Mouse (Mus musculus): ENCODE measurements around the gene Rps24. TPM values are rescaled to one million over a fixed set of nuclear protein-coding genes. Genes with fewer than 3 reads are reported as not detected.
A peak's percentile ranks its signal among the peaks of the same experiment; 100 is the strongest.

Gene Rps24
- total RNA-seq, 1 experiment = 2,661 TPM

DNA sequence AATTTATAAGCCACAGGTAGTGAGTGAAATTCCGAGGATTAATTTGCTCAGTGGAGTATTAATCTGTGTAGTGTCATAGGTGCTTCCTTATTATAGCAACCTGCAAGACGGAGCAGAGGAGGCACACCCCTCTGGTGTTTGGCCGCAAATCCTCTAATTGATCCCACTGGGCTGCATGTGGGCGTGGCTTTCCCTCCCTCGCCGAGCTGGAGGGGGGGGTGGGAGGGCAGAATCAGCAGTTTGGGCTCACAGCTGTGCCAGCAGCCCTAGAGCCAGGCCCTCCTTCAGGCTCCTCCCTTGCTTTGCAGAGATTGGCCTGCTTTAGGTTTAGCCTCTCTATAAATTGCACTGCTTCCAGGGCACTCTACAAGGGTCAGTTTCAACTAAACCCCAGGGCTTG lies 43.3 kb downstream of the Rps24 start:
- Histone ChIP-seq H3K4me1 (ENCODE audit: control insufficient read depth in 2 of 2, insufficient read depth in 2 of 2, low read length in 2 of 2, poor library complexity in 1 of 2) (0 out of 4 replicates have a peak, but pooled peaks cover 0 to 2% of the 10 kb centered on the region in 2 experiments), H3K27ac (ENCODE audit: insufficient read depth, low read depth, low read length, poor library complexity, severe bottlenecking) (no peak overlapping the region), H3K36me3 (ENCODE audit: control insufficient read depth, insufficient read depth, low read length, poor library complexity, severe bottlenecking) (no peaks in the 10 kb centered on the region), H3K9ac (ENCODE audit: insufficient read depth, low read depth, low read length, poor library complexity, severe bottlenecking) (no peak overlapping the region), H3K9me3 (ENCODE audit: control insufficient read depth, insufficient read depth, low read depth, low read length) (no peaks in the 10 kb centered on the region), H3K4me3 (ENCODE audit: insufficient read depth in 1 of 2, low read depth in 1 of 2, low read length in 2 of 2, poor library complexity in 1 of 2, severe bottlenecking in 1 of 2) (no peak overlapping the region)
- DNase-seq (ENCODE audit: low read depth, low spot score) = peak; percentile 26
- in situ Hi-C loops (cut with MboI; ENCODE audit: low sequenced_read_pairs in 2 of 2, unreplicated experiment in 2 of 2) = loop anchor here in 1 of 2 experiments (25.0 kb wide), 1 partner anchor 757 kb away; no protein-coding TSS in a partner anchor
- TF ChIP-seq CHD2 (IDR thresholded peaks at IDR 0.05; ENCODE audit: low read depth, low read length) = no peak
- TF ChIP-seq ZNF384 (IDR thresholded peaks at IDR 0.05; ENCODE audit: low read depth, low read length) = no peak
- TF ChIP-seq MAFK (IDR thresholded peaks at IDR 0.05; ENCODE audit: insufficient read depth, low read depth, low read length) = no peak
- no peak for TF ChIP-seq ZC3H11A (IDR thresholded peaks at IDR 0.05; ENCODE audit: borderline replicate concordance, low read depth, low read length)
- no peak for TF ChIP-seq HCFC1 (IDR thresholded peaks at IDR 0.05; ENCODE audit: borderline replicate concordance, insufficient read depth, low read length)

GRCm38 (mm10) chr14:24534865-24535545 lies 48.1 kb downstream of the Rps24 start:
- Histone ChIP-seq H3K9me3 (ENCODE audit: control insufficient read depth, insufficient read depth, low read depth, low read length) (no peaks in the 10 kb centered on the region), H3K4me1 (ENCODE audit: control insufficient read depth in 2 of 2, insufficient read depth in 2 of 2, low read length in 2 of 2, poor library complexity in 1 of 2) (0 out of 4 replicates have a peak, but pooled peaks cover 0 to under 1% of the 10 kb centered on the region in 2 experiments), H3K9ac (ENCODE audit: insufficient read depth, low read depth, low read length, poor library complexity, severe bottlenecking) (no peak overlapping the region), H3K36me3 (ENCODE audit: control insufficient read depth, insufficient read depth, low read length, poor library complexity, severe bottlenecking) (no peaks in the 10 kb centered on the region), H3K4me3 (ENCODE audit: insufficient read depth in 1 of 2, low read depth in 1 of 2, low read length in 2 of 2, poor library complexity in 1 of 2, severe bottlenecking in 1 of 2) (no peak overlapping the region), H3K27ac (ENCODE audit: insufficient read depth, low read depth, low read length, poor library complexity, severe bottlenecking) (no peak overlapping the region)
- TF ChIP-seq MAFK (IDR thresholded peaks at IDR 0.05; ENCODE audit: insufficient read depth, low read depth, low read length) = no peak
- in situ Hi-C loops (cut with MboI; ENCODE audit: low sequenced_read_pairs in 2 of 2, unreplicated experiment in 2 of 2) = loop anchor here in 1 of 2 experiments (25.0 kb wide), 1 partner anchor 752 kb away; no protein-coding TSS in a partner anchor
- no peak for DNase-seq (ENCODE audit: low read depth, low spot score)

DNA sequence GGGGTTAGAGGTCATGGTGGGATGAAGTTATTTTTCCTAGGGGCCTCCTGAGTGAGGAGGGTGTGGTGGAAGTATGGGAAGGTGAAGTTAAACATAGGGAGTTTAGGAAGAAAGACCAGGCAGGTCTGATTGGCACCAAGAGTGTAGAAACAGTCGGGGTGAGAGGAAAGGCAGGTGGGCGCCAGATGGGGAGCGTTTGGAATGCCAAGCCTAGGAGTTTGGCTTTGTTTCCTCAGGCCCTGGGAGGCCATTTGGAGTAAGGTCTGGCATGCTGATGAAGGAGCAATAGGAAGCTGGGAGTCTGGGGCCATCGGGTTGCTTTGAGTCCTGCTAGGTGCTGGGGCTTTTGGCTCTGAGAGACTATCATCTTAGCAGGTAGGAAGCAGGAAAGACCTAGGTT lies 56.0 kb downstream of the Rps24 start:
- Histone ChIP-seq H3K4me3 (ENCODE audit: insufficient read depth in 1 of 2, low read depth in 1 of 2, low read length in 2 of 2, poor library complexity in 1 of 2, severe bottlenecking in 1 of 2) (no peak overlapping the region), H3K9ac (ENCODE audit: insufficient read depth, low read depth, low read length, poor library complexity, severe bottlenecking) (no peak overlapping the region), H3K4me1 (ENCODE audit: control insufficient read depth in 2 of 2, insufficient read depth in 2 of 2, low read length in 2 of 2, poor library complexity in 1 of 2) (no peaks in the 10 kb centered on the region), H3K36me3 (ENCODE audit: control insufficient read depth, insufficient read depth, low read length, poor library complexity, severe bottlenecking) (no peaks in the 10 kb centered on the region), H3K9me3 (ENCODE audit: control insufficient read depth, insufficient read depth, low read depth, low read length) (no peaks in the 10 kb centered on the region), H3K27ac (ENCODE audit: insufficient read depth, low read depth, low read length, poor library complexity, severe bottlenecking) (no peak overlapping the region)
- no peak for DNase-seq (ENCODE audit: low read depth, low spot score)
- no peak for TF ChIP-seq HCFC1 (IDR thresholded peaks at IDR 0.05; ENCODE audit: borderline replicate concordance, insufficient read depth, low read length)
- TF ChIP-seq CHD2 (IDR thresholded peaks at IDR 0.05; ENCODE audit: low read depth, low read length) = no peak
- no peak for TF ChIP-seq MAFK (IDR thresholded peaks at IDR 0.05; ENCODE audit: insufficient read depth, low read depth, low read length)
- TF ChIP-seq ZNF384 (IDR thresholded peaks at IDR 0.05; ENCODE audit: low read depth, low read length) = no peak
- TF ChIP-seq ZC3H11A (IDR thresholded peaks at IDR 0.05; ENCODE audit: borderline replicate concordance, low read depth, low read length) = no peak
- in situ Hi-C loops (cut with MboI; ENCODE audit: low sequenced_read_pairs in 2 of 2, unreplicated experiment in 2 of 2) = loop anchor here in 1 of 2 experiments (25.0 kb wide), 1 partner anchor 744 kb away; no protein-coding TSS in a partner anchor

DNA sequence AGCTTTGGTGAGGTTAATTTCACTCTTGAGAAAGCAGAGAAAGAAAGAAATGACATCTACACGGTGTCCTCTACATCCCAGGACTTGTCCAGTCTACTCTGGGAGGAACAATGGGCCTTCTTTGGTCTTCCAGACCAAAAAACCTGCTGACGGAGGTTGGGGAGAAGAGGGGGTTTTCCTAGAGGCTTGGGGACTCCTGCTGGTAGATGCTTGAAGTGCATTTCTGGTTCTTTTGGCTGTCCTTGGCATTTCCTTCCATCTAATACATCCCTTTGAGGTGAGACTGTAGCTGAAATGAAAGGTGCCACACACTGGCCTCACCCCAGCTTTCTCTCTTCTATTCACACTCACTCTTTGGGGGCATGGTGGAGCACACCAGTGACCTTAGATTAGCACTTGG lies 57.1 kb downstream of the Rps24 start:
- no peaks in the 10 kb centered on the region for H3K9me3 ChIP-seq (ENCODE audit: control insufficient read depth, insufficient read depth, low read depth, low read length)
- DNase-seq (ENCODE audit: low read depth, low spot score) = no peak
- H3K27ac ChIP-seq (ENCODE audit: insufficient read depth, low read depth, low read length, poor library complexity, severe bottlenecking) = no peak overlapping the region
- in situ Hi-C loops (cut with MboI; ENCODE audit: low sequenced_read_pairs in 2 of 2, unreplicated experiment in 2 of 2) = loop anchor here in 1 of 2 experiments (25.0 kb wide), 1 partner anchor 743 kb away; no protein-coding TSS in a partner anchor
- no peak for TF ChIP-seq CHD2 (IDR thresholded peaks at IDR 0.05; ENCODE audit: low read depth, low read length)
- TF ChIP-seq MAFK (IDR thresholded peaks at IDR 0.05; ENCODE audit: insufficient read depth, low read depth, low read length) = 0 out of 2 replicates have a peak, but pooled peaks have one; percentile 5
- peak; percentile 11; the same call in 1 of the 2 replicates for TF ChIP-seq ZC3H11A (IDR thresholded peaks at IDR 0.05; ENCODE audit: borderline replicate concordance, low read depth, low read length)
- no peak for TF ChIP-seq ZNF384 (IDR thresholded peaks at IDR 0.05; ENCODE audit: low read depth, low read length)
- no peak for TF ChIP-seq HCFC1 (IDR thresholded peaks at IDR 0.05; ENCODE audit: borderline replicate concordance, insufficient read depth, low read length)
- H3K36me3 ChIP-seq (ENCODE audit: control insufficient read depth, insufficient read depth, low read length, poor library complexity, severe bottlenecking) = no peaks in the 10 kb centered on the region
- no peak overlapping the region for H3K4me3 ChIP-seq (ENCODE audit: insufficient read depth in 1 of 2, low read depth in 1 of 2, low read length in 2 of 2, poor library complexity in 1 of 2, severe bottlenecking in 1 of 2)
- H3K4me1 ChIP-seq (ENCODE audit: control insufficient read depth in 2 of 2, insufficient read depth in 2 of 2, low read length in 2 of 2, poor library complexity in 1 of 2) = no peaks in the 10 kb centered on the region
- no peak overlapping the region for H3K9ac ChIP-seq (ENCODE audit: insufficient read depth, low read depth, low read length, poor library complexity, severe bottlenecking)

Other genes starting within 250 kb of the Rps24 start
- 17.5 and 19.3 TPM in 2 replicates for gene Dlg5, start 241.2 kb upstream of the Rps24 start, total RNA-seq (2012; rRNA removed)
- not detected in 2 replicates for gene E330034G19Rik, start 193.9 kb upstream of the Rps24 start, total RNA-seq (2012; rRNA removed)
- 55.7 and 67.8 TPM in 2 replicates for gene Polr3a, start 67 bp upstream of the Rps24 start, total RNA-seq (2012; rRNA removed)